Mouse (Mus musculus): ENCODE measurements around the gene Tmbim4.

Tmbim4 gene

GRCm38 (mm10) chr10:120245681-120246080 is 44.3 kb downstream of the Tmbim4 start:
- no peak for DNase-seq (ENCODE audit: low spot score)

- DNase-seq (ENCODE audit: low spot score): no peak
These were observed 45.8 kb downstream of the Tmbim4 start for GRCm38 (mm10) chr10:120246994-120247750.

- no peak for DNase-seq (ENCODE audit: low spot score)
These were observed 49.7 kb downstream of the Tmbim4 start for GRCm38 (mm10) chr10:120250911-120251683.

- DNase-seq (ENCODE audit: low spot score): no peak
These were observed 50.4 kb downstream of the Tmbim4 start for GRCm38 (mm10) chr10:120251791-120252190.

GRCm38 (mm10) chr10:120252800-120253199 is 51.4 kb downstream of the Tmbim4 start:
- no peak for DNase-seq (ENCODE audit: low spot score)

- DNase-seq (ENCODE audit: low spot score): no peak
These were observed 55.8 kb downstream of the Tmbim4 start for GRCm38 (mm10) chr10:120257231-120257630.

- DNase-seq (ENCODE audit: low spot score): no peak
These were observed 66.4 kb downstream of the Tmbim4 start for GRCm38 (mm10) chr10:120267790-120268189.

GRCm38 (mm10) chr10:120269946-120270345 is 68.6 kb downstream of the Tmbim4 start:
- no peak for DNase-seq (ENCODE audit: low spot score)

- DNase-seq (ENCODE audit: low spot score): no peak
These were observed 69.4 kb downstream of the Tmbim4 start for GRCm38 (mm10) chr10:120270777-120271176.

- no peak for DNase-seq (ENCODE audit: low spot score)
These were observed 69.9 kb downstream of the Tmbim4 start for GRCm38 (mm10) chr10:120271318-120271717.

- DNase-seq (ENCODE audit: low spot score): no peak
These were observed 70.5 kb downstream of the Tmbim4 start for GRCm38 (mm10) chr10:120271879-120272269.

GRCm38 (mm10) chr10:120272270-120272883 is 71.0 kb downstream of the Tmbim4 start:
- no peak for DNase-seq (ENCODE audit: low spot score)

- DNase-seq (ENCODE audit: low spot score): no peak
These were observed 71.9 kb downstream of the Tmbim4 start for GRCm38 (mm10) chr10:120273335-120273734.

Measured in testis, postnatal 14 days (tissue).